Mouse (Mus musculus): ENCODE measurements around the gene Sfmbt1.
"Not testable (repeated sequence)": the region's sequence is repeated elsewhere in the genome, so short reads cannot be mapped to it uniquely, and the experiment has no call there.

The Sfmbt1 gene

DNA sequence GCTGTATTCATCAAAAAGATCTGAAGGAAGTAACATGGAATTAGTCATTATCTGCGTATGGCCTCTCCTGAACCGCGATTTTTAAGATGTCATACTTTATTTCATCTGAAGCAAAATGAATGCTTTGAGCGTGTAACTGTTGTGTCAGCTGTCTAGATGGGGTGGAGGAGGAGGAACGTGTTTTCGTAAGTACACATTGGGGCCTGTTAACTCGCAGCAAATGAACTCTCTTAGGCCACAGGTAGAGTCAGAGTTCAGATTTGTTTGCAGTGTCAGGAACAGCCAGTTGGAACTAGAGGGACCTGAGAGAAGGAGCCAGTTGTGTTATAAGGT is 2.3 kb downstream of the Sfmbt1 start:
- DNase-seq (ENCODE audit: low spot score): no peak

- DNase-seq (ENCODE audit: low spot score): not testable (repeated sequence)
These were observed 4.0 kb downstream of the Sfmbt1 start for GRCm38 (mm10) chr14:30718696-30719095.

DNA sequence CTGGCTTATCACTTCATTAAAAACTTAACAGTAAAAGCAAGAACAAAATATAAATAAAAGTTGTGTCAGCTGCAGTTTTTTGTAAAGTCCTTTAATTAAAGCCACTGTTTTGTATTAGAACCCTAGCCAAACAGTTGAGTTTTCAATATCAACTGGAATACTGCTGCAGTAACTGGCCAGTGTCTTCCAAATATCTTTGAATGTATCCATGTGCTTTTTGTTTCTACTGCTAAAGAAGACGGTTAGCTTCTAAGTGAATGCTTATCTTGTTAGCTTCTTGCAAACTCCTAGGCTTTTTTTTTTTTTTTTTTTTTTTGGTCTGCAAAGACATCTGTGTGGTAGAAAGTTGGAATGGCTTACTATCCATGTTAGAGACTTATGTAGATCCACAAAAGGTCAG is 4.9 kb downstream of the Sfmbt1 start:
- no peak for DNase-seq (ENCODE audit: low spot score)

GRCm38 (mm10) chr14:30721850-30722249 is 7.2 kb downstream of the Sfmbt1 start:
- DNase-seq (ENCODE audit: low spot score): no peak

DNA sequence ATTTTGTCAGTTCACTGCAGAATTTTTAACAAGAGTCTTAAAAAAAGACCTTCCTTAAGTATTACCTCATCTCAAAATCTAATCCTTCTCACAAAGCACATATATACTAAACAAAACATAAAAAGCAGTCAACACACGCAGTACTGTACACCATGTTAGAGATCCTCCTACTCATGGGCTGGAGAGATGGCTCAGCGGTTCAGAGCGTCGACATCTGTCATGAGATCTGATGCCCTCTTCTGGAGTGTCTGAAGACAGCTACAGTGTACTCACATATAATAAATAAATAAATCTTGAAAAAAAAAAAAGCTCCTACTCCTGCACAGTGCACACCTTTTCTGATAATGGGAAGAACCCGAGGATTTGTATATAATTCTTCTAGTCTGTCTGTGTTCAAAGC is 7.8 kb downstream of the Sfmbt1 start:
- no peak for DNase-seq (ENCODE audit: low spot score)

DNA sequence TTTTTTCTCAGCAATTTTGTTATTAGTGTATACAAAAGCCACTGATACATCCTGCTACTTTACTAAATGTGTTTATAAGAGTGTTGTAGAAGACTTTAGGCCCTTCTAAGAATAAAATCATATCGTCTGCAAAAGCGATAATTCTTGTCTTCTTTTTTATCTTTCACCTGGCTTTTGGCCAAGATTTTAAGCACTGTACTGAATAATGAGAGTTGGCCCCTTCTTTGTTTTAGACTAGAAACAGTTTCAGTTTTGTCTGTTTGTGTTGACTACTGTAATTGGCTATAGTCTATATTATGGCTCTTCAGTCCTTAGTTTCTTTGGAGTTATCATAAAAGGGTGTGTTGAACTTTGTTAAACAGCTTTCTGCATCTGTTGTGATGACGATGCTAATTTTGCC is 17.2 kb downstream of the Sfmbt1 start:
- DNase-seq (ENCODE audit: low spot score): no peak

DNA sequence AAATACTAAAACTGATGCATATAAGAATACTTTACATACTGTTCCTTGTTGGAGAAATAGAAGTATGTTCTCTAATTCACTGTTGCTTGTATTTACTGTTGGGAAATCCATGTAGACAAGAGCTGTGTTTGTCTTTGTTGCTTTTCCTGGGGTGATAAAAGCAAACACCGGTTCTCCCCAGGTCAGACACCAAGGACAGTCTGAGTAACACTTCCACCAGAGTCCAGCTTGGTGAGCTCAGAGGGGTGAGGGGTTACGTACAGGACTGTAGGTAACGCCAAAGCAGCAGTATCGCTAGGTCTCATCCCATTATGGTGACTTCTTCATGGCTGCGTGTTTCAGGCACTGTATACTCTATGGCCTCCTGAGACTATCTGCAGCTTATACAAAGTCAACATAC is 20.0 kb downstream of the Sfmbt1 start:
- DNase-seq (ENCODE audit: low spot score): no peak

GRCm38 (mm10) chr14:30735810-30736209 is 21.2 kb downstream of the Sfmbt1 start:
- DNase-seq (ENCODE audit: low spot score): no peak

GRCm38 (mm10) chr14:30736413-30736812 is 21.8 kb downstream of the Sfmbt1 start:
- DNase-seq (ENCODE audit: low spot score): no peak

GRCm38 (mm10) chr14:30743891-30744290 is 29.2 kb downstream of the Sfmbt1 start:
- DNase-seq (ENCODE audit: low spot score): no peak

- DNase-seq (ENCODE audit: low spot score): no peak
These were observed 31.5 kb downstream of the Sfmbt1 start for GRCm38 (mm10) chr14:30746160-30746559.

DNA sequence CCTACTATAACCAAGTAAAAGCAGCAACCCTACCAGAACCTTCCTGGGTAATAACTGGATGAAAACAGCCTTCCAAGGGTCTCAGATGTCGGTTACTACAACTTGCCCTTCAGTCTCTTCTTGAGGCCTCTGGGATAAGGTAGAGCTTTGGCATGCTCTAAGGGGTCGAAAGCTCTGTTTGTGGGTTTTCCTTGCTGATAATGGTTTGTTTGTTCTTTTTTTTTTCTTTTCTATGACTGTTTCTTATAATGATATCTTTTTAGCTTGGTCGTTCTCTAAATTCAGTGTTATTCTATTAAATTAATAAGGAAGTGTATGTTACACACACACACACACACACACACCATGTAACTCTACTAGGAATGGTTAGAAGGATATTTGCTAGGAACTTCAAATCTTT is 42.6 kb downstream of the Sfmbt1 start:
- no peak for DNase-seq (ENCODE audit: low spot score)

DNA sequence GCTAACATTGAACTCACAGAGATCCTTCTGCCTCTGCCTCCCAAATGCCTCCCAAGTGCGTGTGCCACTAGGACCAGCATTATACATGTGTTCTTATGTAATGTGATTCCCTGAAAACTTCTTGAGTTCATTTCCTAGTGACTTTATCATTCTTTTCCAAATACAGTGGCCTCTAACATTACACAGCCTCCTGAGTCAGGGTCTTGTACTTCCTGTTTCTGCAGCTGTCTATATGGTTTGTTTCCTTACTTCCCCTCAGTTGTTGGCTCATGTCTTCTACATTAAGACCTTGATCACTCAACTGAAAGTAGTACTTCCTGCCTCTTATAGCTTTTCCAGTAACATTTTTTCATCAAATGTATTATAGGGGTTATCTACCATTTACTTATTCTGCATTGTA is 46.6 kb downstream of the Sfmbt1 start:
- DNase-seq (ENCODE audit: low spot score): no peak

DNA sequence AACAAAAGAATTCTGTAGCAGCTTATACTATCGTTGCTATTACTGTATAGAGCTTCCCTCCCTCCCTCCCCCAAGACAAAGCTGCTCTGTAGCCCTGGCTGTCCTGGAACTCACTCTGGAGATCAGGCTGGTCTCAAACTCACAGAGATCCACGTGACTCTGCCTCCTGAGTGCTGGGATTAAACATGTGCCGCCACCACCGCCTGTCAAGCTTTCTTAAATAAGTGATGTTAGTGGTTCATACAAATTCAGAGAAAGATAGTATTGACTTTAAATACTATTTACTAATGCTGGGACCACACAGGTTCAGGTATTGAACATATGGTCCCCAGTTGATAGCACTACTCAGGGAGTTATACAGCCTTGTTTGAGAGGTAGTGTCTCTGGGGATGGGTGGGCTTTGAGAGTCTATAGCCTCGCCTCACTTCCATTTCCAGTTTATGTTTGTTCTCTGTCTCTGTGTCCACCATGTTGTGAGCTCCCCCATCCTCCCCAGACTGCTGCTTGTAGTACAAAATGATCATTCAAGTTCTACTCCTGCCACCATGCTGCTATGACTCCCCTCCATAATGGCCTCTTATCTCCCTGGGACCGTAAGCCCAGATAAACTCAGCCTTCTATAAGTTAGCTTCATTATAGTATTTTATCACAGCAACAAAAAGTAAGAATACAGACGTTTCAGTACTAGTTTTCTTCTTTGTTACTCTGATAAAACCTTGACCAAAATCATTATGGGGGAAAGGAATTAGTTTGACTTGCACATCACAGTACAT is 47.7 kb downstream of the Sfmbt1 start:
- DNase-seq (ENCODE audit: low spot score): no peak

GRCm38 (mm10) chr14:30762904-30763568 is 48.4 kb downstream of the Sfmbt1 start:
- DNase-seq (ENCODE audit: low spot score): no peak

GRCm38 (mm10) chr14:30784614-30785013 is 70.0 kb downstream of the Sfmbt1 start:
- no peak for DNase-seq (ENCODE audit: low spot score)

DNA sequence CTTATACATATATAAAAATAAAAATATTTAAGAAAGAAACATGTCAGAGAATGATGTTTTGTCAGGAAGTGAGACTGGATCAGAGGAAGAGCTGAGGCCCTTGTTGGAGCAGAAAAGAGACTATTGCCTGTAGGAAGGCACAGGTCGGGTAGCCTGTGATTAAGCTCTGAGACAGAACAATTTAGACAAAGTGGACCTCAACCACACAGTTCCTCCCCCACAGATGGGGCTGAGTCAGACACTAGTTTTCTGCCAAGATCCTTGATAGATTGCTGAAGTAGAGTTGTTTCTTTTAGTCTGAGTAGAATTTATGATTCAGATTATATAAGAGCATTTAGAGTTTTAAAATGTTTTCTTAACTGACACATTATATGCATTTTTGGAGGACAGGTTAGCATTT is 74.8 kb downstream of the Sfmbt1 start:
- DNase-seq (ENCODE audit: low spot score): no peak

DNA sequence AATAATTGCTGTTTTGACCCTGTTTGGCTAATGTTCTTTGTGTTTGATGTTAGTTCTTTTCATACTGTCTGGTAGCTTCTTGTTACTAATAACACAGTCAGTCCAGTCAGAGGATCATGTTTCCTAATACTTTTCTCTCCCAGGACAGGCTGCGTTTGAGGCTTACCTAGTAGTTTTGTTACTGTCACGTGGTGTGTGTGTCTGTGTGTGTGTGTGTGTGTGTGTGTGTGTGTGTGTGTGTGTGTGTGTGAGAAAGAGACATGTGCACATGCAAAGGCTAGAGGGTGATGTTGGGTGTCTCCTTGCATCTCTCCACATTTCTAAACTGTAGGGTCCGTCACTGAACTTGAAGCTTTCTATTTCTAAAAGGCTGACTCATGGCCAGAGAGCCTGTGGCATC is 78.2 kb downstream of the Sfmbt1 start:
- no peak for DNase-seq (ENCODE audit: low spot score)

GRCm38 (mm10) chr14:30801756-30802155 is 87.1 kb downstream of the Sfmbt1 start:
- no peak for DNase-seq (ENCODE audit: low spot score)

DNA sequence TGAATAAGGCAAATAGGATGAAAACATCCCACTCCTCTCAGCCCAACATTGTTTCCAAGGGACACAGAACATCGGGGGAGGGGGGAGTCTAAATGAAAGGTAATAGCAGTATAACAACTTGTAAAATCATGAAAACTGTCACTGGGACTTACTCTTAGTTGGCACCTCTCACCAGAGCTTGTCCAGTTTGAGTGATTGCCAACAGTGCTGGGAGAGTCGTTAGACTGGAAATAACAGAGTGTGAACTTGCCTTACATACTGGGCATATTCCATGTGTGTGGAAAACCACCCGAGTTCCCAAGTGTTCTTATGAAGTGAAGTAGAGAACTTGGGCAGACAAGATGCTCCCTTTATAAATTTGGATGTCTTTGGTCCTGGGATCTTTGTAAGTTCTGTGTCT is 106.5 kb downstream of the Sfmbt1 start:
- DNase-seq (ENCODE audit: low spot score): no peak

DNA sequence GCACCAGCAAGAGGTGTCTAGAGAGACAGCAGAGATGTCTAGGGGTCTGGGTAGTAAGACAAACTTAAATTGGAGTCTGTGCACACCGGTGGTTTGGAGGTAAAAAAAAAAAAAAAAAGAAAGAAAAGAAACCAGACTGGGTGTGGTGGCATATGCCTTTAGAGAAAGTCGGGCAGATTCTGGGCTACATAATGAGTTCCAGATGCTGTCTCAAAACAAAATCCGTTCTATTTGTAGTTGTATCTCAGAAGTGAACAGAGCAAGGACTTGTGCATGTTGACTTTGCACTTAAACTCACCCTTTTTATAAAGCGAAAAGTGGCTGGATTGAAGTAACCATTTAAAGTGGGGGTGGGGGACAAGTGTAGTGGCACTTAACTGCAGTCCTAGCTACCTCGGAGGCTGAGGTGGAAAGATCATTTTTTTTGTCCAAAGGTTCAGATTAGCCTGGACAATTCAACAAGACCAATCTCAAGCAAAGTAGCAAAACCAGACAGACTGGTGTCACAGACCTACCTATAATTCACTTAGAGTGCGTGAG is 109.9 kb downstream of the Sfmbt1 start:
- DNase-seq (ENCODE audit: low spot score): no peak

DNA sequence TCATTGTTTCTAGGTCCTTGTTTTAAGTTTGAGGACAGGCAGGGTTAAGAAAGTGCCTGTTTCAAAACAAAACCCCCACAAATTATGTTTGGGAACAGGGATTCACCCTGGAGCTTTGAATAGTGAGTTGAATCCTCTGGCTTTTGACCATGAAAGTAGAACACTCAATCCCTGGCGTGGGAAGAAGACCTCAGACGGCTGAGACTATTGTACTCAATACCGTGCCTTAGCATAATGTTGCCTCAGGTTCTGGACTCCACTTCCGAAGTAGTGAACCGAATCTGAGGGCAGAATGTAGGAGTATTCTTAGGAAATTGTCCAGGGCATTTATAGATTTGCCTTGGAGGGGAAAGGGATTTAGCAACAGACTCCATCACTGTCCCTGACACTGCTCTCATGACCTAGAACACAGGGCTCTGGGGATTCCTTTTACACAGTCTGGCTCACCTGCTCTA is 110.4 kb downstream of the Sfmbt1 start:
- DNase-seq (ENCODE audit: low spot score): no peak

DNA sequence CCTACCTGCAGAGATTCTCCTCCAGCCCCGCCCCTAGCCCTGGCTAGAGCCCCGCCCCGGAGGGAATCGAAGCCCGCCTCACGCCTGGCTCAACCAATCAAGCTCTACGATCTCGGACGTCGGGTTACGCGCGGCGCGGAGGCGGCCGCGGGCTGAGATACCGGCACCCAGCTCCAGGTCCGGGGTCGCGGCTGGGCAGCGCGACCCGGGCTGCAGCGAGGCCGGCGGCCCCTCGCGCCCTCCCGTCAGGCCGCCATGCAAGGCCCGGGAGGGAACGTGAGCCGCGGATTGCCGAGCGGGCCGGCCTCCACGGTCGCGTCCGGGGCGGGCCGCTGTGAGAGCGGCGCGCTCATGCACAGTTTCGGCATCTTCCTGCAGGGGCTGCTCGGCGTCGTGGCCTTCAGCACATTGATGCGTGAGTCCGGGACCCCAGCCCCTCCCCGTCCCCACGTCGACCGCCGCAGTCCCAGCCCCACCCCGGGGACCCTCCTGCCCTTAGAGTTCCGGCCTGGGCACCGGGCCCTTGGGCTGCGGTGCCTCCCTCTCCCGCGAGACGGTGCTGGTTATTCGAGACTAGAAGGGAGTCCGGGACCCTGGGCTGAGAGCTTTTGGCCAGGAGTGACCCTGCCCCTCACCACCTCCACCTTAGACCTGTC is 111.0 kb downstream of the Sfmbt1 start, which contains the start of gene Tmem110:
Gene Tmem110 (plus strand): TSS at position 115 of the 656 bp plus-strand sequence.
- DNase-seq (ENCODE audit: low spot score): peak; percentile 78

Measured in spleen, adult 12 weeks (tissue).